Mouse (Mus musculus) splenic B cell, adult 2 months (primary cell): ENCODE data around the gene 2310009B15Rik.

ENCODE experiments used
- DNase-seq: peaks from one replicate; pipeline ENCODE4 v3.0.0-alpha.2; 2011; ENCODE audit warnings: low read depth, low spot score
- H3K27me3 ChIP-seq: 2 replicates; pipeline ENCODE4 v1.6.1; 2012; ENCODE audit warnings: mild to moderate bottlenecking, low read length, moderate library complexity, mixed read lengths; ENCODE audit not compliant: control insufficient read depth, poor library complexity, insufficient read depth, severe bottlenecking
- H3K36me3 ChIP-seq: 2 replicates; pipeline ENCODE4 v1.6.1; 2012; ENCODE audit warnings: mild to moderate bottlenecking, low read length, moderate library complexity, mixed read lengths; ENCODE audit not compliant: control insufficient read depth, poor library complexity, insufficient read depth, severe bottlenecking

Gene 2310009B15Rik

DNA sequence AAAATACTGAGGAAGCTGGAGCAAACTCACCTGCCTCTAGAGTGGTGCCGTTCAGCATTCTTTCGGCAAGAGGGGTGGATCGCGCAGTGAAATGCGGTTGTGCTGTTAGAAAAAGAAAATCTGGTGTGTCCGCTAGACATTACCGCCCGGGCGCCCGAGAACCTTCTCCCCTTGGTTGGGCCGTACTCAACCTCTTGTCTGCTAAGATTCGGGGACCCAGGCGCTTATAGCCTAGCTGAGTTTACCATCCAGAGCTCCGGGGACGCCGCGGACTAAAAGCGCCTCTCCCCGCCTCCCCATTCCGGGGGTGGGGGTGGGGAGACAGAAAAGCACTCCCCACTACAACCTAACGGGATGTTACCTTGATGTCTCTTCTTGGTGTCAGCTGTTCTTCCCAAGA lies 9.5 kb downstream of the 2310009B15Rik start:
- Histone ChIP-seq H3K36me3 (no peaks in the 10 kb centered on the region), H3K27me3 (no peaks in the 10 kb centered on the region; the same call in none of the 2 replicates)
- peak; percentile 32 for DNase-seq

DNA sequence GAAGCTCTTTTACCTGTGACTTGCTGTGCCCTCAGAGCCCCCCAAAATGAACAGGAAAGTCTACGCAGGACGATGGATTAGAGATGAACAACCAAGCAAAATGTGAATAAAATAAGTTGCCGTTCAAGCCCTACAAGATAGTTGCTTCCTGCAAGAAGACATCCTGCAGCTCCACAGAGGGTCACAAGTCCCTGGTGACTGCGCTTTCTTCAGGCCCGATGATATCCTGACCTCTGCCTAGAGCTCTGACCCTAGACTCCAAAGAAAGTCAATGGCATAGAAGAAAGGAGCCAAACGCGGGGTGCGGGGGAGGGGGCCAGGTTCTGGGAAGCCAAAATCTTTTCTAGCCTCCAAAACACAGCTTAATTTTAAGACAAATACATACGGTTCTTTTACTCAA lies 10.1 kb downstream of the 2310009B15Rik start:
- DNase-seq: no peak
- H3K27me3 ChIP-seq: no peaks in the 10 kb centered on the region; the same call in none of the 2 replicates
- H3K36me3 ChIP-seq: no peaks in the 10 kb centered on the region

DNA sequence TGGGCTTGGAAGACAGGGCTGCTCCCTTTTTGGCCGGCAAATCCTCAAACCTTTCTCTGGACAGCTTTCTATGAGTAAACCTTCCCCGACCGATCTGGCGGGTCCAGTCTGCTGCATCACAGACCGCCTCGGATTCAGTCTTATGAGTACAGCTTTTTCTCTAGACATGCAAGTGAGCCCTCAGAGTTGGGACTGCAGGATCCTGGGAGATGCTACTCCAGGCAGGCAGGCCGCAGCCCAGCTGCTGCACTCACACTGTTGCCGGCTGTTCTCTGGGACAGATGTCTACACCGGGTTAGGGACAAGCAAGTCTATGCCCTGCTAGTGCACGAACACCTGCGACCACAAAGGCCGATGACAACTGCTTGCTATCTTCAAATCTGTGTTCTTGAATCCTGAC lies 10.5 kb downstream of the 2310009B15Rik start:
- no peak for DNase-seq
- Histone ChIP-seq H3K36me3 (no peaks in the 10 kb centered on the region), H3K27me3 (peaks cover 3% of the 10 kb centered on the region)

DNA sequence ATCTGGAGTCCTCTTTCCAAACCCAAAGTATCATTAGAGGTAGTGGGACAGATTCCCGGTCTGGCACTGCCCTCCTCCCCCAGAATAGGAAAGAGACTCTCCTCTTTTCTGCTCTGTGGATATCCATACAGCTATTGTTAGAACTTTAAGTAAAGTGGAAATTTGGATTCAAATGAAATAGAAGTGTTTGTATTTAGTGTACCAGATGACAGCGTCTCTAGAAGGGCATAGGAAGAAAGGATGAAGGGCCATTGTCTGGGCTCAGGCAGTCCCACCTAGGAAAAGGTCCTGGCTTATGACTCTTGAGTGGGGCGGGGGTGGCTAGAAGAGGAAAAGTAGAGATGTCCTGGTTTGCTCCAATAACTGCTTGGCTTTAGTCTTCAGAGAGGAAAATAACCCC lies 11.2 kb downstream of the 2310009B15Rik start:
- H3K27me3 ChIP-seq: peaks cover 3% of the 10 kb centered on the region
- no peak for DNase-seq
- no peaks in the 10 kb centered on the region for H3K36me3 ChIP-seq

DNA sequence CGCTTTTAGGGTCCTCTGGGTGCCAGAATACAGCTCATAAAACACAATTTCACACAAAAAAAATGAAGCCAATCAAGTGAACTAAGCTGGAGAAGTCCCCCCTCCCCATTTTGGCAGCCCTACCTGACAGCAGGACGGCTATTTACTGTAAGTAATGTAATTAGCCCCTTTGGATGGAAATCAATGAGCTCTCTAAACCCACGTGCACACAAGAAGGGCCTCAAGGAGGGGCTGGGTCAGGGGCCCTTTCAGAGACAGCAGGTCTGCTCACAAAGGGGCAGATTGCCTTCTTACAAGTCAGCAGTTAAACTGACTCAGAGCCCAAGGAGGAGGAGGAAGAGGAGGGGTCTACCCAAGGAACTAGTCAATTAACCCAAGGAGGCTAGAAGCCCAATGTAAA lies 12.5 kb downstream of the 2310009B15Rik start:
- peaks cover 4% of the 10 kb centered on the region for H3K27me3 ChIP-seq
- DNase-seq: no peak
- no peaks in the 10 kb centered on the region for H3K36me3 ChIP-seq

DNA sequence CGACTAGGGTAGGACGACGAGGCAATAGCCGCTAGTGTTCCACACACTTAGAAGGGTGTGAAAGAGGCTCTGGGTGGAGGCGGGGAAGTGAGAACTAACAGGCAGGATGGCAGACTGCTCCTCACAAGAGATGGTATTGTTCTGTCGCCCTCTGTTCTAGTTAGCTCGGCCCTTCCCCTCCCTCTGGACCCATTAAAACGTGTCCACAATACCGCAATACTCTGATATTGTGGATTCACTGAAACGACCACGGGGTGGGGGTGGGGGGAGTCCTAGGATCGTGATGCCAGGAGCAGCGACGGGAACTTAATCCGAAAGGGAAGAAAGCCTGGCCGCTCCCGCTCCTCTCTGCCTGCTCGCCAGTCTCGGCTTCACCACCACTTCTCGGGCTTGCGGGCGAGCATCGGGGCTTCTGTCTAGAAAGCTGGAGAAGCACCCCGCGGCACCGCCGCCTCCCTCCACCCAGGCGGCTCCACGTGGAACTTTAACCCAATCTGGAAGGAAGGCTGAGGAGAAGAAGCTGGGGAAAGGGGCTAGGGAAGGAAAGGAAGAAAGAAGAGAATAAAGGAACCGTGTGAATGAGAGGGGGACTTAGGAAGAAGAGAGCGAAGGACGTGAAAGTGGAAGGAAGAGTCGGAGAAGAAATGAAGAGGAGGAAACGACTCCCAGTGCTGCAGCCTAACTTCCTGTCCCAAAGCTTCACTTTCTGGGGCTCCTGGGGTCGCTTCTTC lies 13.1 kb downstream of the 2310009B15Rik start:
- Histone ChIP-seq H3K27me3 (peaks cover 4% of the 10 kb centered on the region), H3K36me3 (no peaks in the 10 kb centered on the region)
- DNase-seq: peak; percentile 60

DNA sequence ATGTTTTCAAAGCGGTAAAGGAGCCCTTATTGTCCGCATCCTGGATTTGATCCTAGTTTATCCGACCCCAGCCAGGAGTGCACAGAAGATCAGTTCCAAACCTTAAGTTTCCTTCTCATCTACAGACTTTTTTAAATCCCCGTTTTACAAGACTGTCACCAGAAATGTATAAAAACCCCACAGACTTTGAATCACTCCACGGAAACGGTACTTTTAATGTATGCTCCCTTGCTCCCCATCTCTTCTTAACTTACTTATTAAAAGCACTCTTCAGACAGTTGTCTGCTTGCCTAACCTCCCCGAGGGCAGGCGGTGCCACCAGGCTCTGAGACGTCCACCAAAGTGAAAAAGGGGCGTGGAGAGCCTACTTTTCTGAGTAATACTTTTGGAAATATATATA lies 13.9 kb downstream of the 2310009B15Rik start:
- peaks cover 4% of the 10 kb centered on the region for H3K27me3 ChIP-seq
- H3K36me3 ChIP-seq: no peaks in the 10 kb centered on the region
- peak; percentile 32 for DNase-seq

DNA sequence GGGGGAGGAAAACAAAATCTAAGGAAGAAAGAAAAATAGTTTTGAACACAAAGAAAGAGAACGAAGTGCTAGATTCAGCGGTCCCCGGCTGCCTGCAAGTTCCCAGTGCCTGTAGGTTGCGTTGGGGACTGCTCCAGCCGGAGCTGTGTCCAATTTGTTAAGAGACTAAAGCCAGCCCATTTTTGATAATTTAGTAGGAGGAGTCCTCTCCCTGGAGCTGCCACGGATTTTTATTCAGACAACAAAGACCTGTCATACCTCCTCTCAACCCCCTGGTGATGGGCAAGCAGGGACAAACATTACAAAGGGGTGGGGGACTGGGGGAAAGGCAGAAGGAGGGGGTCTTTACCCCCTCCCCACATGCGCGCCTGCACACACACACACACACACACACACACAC lies 14.3 kb downstream of the 2310009B15Rik start:
- no peaks in the 10 kb centered on the region for H3K36me3 ChIP-seq
- peak; percentile 32 for DNase-seq
- peaks cover 4% of the 10 kb centered on the region for H3K27me3 ChIP-seq

DNA sequence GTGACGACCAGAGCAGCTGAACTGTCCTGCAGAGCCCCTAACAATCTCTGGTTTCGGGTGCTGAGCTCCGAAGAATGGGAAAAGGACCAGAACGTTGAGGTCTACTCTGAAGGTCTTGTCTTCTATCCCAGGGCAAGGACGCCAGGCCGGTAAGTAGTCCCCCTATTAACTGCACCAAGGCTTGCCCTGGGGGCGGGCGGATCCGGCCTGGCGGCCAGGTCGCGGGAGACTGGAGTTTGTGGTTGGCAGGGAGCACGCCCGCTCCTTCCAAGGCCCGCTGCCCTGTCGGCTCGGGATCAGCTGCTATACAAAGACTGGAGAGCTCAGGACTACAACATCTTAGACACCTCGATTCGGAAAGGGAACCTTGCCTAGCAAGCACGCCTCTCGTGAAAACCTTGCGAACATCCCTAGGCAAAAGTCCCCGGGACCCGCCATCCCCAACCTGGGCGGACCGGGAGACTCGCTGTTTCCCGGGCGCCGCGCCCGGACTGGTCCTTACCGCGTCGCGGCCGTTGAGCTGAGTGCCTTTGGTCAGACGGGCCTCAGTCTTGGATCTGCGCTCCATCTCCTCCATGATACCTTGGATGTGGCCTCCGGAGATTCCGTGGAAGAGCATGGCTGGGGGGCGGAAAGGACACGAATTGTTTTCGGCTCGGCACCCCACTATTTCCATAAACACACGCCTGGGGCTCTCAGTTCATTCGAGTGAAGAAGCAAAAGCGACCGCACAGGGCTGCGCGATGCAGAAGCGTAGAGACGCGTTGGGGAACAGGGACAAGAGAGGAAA lies 15.2 kb downstream of the 2310009B15Rik start:
- Histone ChIP-seq H3K36me3 (no peaks in the 10 kb centered on the region), H3K27me3 (peaks cover 4% of the 10 kb centered on the region)
- DNase-seq: peak; percentile 53

DNA sequence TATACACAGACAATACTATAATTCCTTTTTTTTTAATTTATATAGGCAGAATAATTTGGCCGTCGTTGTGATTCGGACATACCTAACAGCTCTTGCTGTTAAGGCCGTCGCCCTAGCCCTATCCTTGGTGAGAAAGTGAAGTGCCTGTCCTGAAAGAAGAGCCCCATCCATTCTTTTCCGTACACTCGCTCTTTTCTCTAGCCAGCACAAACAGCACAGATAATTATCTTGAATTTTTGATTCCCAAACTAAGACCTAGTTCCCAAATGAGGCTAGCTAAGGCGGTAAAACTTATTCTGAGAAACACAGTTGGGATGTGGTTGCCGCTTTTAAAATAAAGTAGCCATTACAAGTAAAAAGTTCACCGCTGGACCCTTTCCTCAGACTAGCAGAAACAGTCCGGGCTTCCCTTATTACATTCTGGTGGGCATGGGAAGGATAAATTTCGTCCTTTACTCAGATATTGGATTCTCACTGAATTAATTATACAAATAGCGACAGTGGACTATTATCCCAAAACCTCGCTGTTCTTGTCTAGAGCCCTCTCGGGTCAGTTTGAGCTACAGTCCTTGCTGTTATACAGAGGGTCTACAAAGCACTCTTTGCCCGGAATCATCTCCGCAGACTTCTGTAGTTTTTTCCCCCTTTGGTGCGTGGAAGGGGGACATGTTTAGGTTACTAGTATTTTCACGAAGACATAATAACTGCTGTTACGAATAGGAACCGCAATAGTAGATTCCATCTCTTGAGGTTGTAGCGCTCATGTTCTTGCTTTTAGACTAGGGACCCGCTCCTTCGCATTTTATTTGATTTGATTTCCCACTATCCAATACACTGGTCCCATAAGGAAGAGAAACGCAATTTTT lies 16.0 kb downstream of the 2310009B15Rik start:
- H3K36me3 ChIP-seq: no peaks in the 10 kb centered on the region
- peaks cover 4% of the 10 kb centered on the region for H3K27me3 ChIP-seq
- peak; percentile 42 for DNase-seq

DNA sequence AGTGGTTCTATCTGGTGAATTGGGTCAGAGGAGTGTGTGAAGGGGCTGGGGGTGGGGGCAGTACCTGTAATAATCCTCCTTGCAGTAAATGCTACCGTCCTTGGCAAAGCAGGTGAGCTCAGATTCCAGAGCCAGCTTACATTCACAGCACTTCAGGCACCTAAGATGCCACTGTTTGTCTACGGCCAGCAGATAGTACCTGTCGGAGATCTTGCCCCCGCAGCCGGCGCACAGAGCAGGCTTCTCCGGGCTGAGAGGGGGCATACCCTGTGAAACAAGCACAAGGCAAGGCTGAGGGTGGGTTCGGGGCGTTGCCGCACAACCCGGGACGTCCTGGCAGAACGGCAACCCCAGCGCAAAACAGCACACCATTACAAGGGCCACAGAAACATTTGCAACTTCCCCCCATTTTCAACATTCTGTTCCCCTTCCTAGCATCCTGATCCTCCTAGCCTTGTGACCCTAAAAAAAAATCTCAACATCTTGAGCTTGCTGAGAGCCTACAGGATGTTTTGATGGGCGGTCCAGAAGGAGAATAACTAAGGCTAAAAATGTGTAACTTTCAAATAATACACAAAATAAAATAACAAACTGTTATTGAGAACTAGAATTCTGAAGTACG lies 16.7 kb downstream of the 2310009B15Rik start:
- DNase-seq: peak; percentile 43
- H3K36me3 ChIP-seq: no peaks in the 10 kb centered on the region
- H3K27me3 ChIP-seq: peaks cover 4% of the 10 kb centered on the region

DNA sequence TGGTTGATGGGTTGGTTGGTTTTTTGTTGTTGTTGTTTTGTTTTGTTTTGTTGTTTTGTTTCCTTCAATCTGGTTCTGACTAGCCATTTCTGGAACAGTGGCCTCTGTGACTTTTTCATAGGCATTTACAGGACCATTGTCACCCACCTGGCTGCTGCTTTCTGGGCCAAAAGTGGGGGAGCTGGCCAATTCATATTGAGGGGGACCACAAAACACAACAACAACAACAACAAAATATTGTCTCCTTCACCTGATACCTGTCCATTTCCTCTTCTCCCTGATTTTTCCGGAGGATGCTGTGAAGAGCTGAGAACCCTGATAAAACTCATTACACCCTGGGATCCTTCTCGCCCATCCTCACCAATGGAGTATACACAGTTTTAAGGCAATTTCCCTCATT lies 17.4 kb downstream of the 2310009B15Rik start:
- Histone ChIP-seq H3K27me3 (peaks cover 4% of the 10 kb centered on the region), H3K36me3 (no peaks in the 10 kb centered on the region)
- no peak for DNase-seq

DNA sequence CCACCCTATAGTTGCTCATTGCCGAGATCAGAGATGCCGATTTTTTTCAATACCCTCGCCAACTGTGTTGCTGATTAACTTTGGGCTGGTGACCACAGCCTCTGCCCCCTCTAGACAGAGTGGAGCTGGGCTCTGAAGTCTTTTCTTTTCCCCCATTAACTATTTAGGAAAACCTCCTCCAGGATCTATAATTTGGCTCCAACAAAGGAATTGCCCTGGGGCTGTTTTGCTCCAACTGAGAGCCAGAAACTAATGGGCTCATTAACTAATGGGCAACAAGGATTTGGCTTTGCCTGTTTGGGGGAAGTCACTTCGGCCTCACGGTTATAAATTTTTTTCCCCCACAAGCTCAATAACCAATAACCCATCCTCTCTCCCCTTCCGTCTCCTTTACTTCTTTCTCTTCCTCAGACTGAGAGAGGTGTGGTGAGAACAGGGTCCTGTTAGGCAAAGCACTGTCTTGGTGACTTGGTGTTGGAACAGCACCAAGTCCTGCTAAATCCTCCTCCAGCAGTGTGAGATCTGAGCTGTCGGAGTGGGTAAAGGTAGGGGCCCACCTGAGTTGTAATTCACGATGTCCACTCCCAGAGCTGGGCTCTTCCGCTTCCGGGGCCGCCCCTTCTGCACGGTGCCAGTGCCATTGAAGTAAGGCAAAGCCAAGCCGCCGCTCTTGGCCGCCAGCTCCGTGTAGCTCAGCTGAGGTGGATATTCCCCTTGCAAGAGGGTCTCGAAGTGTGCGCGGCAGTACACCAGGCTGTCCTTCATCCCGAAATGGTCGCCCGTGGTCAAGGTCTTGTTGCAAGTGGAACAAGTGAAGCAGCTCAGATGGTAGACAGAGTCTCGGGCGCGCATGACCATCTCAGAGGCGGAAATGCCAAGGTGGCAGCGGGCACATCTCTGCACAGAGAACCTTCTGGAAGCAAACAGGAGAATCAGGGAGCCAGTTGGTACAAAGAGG lies 18.6 kb downstream of the 2310009B15Rik start:
- Histone ChIP-seq H3K36me3 (no peaks in the 10 kb centered on the region), H3K27me3 (0 out of 2 replicates have a peak, but pooled peaks cover 4% of the 10 kb centered on the region)
- DNase-seq: no peak
